Mouse (Mus musculus): ENCODE data around the gene Tspan33. TPM values are rescaled to one million over a fixed set of nuclear protein-coding genes. Genes with fewer than 3 reads are reported as not detected.

Tspan33 gene
- polyA plus RNA-seq, 1 experiment from 2014 or later, result 3.8 TPM

GRCm38 (mm10) chr6:29721890-29722289 lies 27.9 kb downstream of the Tspan33 start:
- Histone ChIP-seq H3K27me3 (0 out of 2 replicates have a peak, but pooled peaks cover 3% of the 10 kb centered on the region), H3K27ac (no peak overlapping the region), H3K36me3 (no peaks in the 10 kb centered on the region), H3K4me3 (no peak overlapping the region), H3K4me1 (replicated peaks) (peaks cover 16% of the 10 kb centered on the region), H3K9me3 (replicated peaks) (no peaks in the 10 kb centered on the region), H3K4me2 (no peak overlapping the region), H3K9ac (no peak overlapping the region)
- no peak for ATAC-seq (replicated peaks; ENCODE audit: insufficient number of reproducible peaks, insufficient read depth, low FRiP score, low read depth)
- 66% methylated on average over 2 of the region's 2 CpGs for WGBS

DNA sequence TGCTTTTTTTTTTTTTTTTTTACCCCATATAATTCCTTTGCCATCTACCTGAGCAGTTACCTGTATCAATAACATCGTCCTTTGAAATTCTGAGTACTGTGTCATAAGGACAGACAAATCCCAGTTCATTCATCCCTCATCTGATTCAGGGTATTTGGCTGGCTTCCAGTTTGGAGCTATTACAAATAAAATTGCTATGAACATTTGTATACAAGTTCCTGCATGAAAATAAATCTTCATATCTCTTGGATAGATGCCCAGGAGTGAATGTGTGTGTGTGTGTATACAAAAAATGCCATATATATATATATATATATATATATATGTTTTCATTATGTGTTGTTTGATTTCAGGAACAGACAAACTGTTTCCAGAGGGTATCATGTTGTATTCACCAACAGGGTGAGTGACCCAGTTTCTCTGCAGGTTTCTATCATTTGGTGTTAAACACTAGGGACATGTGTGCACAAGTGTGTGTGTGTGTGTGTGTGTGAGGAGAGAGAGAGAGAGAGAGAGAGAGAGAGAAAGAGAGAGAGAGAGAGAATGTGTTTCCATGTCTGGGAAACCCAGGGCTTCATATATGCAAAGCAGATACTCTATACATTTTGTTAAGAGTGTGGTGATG lies 32.7 kb downstream of the Tspan33 start:
- Histone ChIP-seq H3K4me1 (replicated peaks) (no peaks in the 10 kb centered on the region), H3K9me3 (replicated peaks) (no peaks in the 10 kb centered on the region), H3K27me3 (no peaks in the 10 kb centered on the region), H3K27ac (no peak overlapping the region), H3K4me3 (no peak overlapping the region), H3K9ac (no peak overlapping the region), H3K4me2 (no peak overlapping the region), H3K36me3 (no peaks in the 10 kb centered on the region)
- ATAC-seq (replicated peaks; ENCODE audit: insufficient number of reproducible peaks, insufficient read depth, low FRiP score, low read depth), result no peak
- 64% methylated on average over 1 of the region's 1 CpGs for WGBS

GRCm38 (mm10) chr6:29728035-29728434 lies 34.0 kb downstream of the Tspan33 start:
- Histone ChIP-seq H3K27ac (no peak overlapping the region), H3K36me3 (no peaks in the 10 kb centered on the region), H3K9me3 (replicated peaks) (no peaks in the 10 kb centered on the region), H3K9ac (no peak overlapping the region), H3K4me3 (no peak overlapping the region), H3K27me3 (no peaks in the 10 kb centered on the region), H3K4me1 (replicated peaks) (no peaks in the 10 kb centered on the region), H3K4me2 (no peak overlapping the region)
- WGBS, result 76% methylated on average over 3 of the region's 3 CpGs
- no peak for ATAC-seq (replicated peaks; ENCODE audit: insufficient number of reproducible peaks, insufficient read depth, low FRiP score, low read depth)

DNA sequence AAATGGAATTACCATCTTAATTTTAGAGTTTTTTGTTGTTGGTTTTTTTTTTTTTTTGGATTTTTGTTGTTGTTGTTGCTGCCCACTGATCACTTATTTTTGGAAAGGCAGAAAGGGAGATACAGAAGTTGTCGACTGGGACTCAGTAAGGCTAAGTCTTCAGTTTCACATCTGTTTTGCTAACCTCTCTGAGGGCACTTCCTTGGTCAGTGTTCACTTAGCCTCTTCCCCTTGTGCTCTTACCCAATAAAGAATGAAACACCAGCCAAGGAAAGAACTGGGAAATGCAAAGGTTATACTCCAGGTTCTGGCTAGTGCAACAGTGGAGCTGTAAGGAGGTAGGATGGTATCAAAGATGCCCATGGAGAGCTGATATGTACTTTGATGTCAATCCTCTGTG lies 35.5 kb downstream of the Tspan33 start:
- no peak for ATAC-seq (replicated peaks; ENCODE audit: insufficient number of reproducible peaks, insufficient read depth, low FRiP score, low read depth)

DNA sequence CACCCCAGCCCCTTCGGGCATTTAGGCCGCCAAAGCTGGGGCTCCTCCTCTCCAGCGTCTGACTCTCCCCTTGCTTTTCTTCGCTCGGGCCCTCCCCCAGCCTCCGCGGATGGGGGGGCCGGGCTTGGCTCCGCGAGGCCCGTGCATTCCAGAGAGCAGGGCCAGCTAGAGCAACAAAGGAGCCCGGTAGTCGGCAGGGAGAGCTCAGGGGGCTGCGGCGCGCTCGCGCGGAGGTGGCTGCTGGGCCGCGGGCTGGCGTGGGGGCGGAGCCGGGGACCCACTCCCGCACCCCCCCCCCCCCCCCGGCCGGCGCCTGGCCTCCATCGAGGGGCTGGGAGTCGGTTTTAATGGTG lies 41.3 kb downstream of the Tspan33 start, which contains the start of gene Smo:
TSS of gene Smo (plus strand) at position 168 of the 353 bp plus-strand sequence.
- peak within 1 kb of the TSS; percentile 79 for H3K4me2 ChIP-seq
- no peaks in the 10 kb centered on the region for H3K9me3 ChIP-seq (replicated peaks)
- peak within 1 kb of the TSS; percentile 92 for H3K4me3 ChIP-seq
- H3K9ac ChIP-seq, result peak within 1 kb of the TSS; percentile 97
- peaks cover 24% of the 10 kb centered on the region for H3K4me1 ChIP-seq (replicated peaks)
- H3K27ac ChIP-seq, result peak within 1 kb of the TSS; percentile 97
- ATAC-seq (replicated peaks; ENCODE audit: insufficient number of reproducible peaks, insufficient read depth, low FRiP score, low read depth), result peak; percentile 96
- WGBS, result 0% methylated on average over 23 of the region's 30 CpGs
- peaks cover 4% of the 10 kb centered on the region; the same call in 1 of the 2 replicates for H3K36me3 ChIP-seq
- H3K27me3 ChIP-seq, result no peaks in the 10 kb centered on the region

More for the DNA sequence above, 35.5 kb downstream of the Tspan33 start:
- no peaks in the 10 kb centered on the region for H3K4me1 ChIP-seq (replicated peaks)
- WGBS, result 74% methylated on average over 1 of the region's 1 CpGs
- no peaks in the 10 kb centered on the region for H3K36me3 ChIP-seq
- no peaks in the 10 kb centered on the region for H3K9me3 ChIP-seq (replicated peaks)
- no peak overlapping the region for H3K4me3 ChIP-seq
- H3K27ac ChIP-seq, result no peak overlapping the region
- H3K27me3 ChIP-seq, result no peaks in the 10 kb centered on the region
- H3K9ac ChIP-seq, result no peak overlapping the region
- no peak overlapping the region for H3K4me2 ChIP-seq

DNA sequence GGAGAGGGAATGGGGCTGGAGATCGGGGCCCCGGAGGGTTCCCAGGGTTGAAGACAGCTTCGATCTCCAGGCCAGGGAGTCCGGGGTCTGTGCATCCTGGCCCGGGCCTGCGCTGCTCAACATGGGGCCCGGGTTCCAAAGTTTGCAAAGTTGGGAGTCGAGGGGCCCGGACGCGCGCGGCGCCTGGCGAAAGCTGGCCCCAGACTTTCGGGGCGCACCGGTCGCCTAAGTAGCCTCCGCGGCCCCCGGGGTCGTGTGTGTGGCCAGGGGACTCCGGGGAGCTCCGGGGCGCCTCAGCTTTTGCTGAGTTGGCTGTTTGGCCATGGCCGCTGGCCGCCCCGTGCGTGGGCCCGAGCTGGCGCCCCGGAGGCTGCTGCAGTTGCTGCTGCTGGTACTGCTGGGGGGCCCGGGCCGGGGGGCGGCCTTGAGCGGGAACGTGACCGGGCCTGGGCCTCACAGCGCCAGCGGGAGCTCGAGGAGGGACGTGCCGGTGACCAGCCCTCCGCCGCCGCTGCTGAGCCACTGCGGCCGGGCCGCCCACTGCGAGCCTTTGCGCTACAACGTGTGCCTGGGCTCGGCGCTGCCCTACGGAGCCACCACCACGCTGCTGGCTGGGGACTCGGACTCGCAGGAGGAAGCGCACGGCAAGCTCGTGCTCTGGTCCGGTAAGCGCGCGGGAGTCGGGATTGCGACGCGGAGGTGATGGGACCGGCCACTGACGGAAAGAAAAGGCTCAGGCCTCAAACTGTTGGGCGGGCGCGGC lies 41.8 kb downstream of the Tspan33 start:
- under 1% methylated on average over 66 of the region's 75 CpGs for WGBS
- Histone ChIP-seq H3K4me2 (peak overlapping the region; percentile 79), H3K9ac (peak overlapping the region; percentile 97), H3K27ac (peak overlapping the region; percentile 97), H3K4me3 (peak overlapping the region; percentile 92), H3K4me1 (replicated peaks) (peaks cover 24% of the 10 kb centered on the region), H3K27me3 (no peaks in the 10 kb centered on the region), H3K9me3 (replicated peaks) (no peaks in the 10 kb centered on the region), H3K36me3 (peaks cover 4% of the 10 kb centered on the region; the same call in 1 of the 2 replicates)
- ATAC-seq (replicated peaks; ENCODE audit: insufficient number of reproducible peaks, insufficient read depth, low FRiP score, low read depth), result peak; percentile 72

DNA sequence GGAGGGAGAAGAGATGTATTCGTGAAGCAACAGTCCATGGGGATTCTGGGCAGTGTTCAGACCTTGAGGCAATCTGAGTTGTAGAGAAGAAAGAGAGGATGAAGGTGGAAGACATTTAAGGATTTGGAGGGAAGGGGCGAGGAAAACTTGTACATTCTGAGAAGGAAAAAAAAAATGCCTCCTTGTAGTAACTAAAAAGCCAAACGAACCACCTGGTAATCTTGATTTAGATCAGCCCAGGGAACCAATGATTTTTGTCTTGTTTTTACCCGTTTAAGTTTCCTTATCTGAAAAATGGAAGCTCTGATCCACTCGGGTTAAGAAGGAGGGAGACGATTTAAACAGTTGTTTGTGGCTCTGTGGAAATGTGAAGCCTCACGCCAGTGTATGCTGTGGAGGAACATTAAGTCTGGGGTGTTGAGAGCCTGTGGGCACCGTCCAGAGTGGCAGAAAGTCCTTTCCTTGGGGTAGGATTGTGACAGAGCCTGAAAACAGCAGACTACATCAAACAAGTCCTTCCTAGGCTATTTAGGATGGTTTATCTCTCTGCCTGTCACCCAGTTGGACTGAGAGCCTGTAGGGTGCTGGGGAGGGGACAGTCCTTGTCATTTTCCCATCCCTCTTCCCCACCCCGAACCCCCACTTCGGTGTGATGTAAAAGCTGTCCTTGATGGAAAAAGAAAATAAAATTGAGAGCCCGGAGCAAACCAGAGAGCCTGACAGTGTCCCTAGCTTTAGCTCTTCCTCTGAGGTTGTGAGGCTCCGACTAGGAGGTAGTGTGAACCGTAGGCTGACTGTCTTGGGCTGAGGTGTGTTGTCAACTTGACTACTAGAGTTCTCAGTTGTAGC lies 42.8 kb downstream of the Tspan33 start:
- peak overlapping the region; percentile 92 for H3K4me3 ChIP-seq
- H3K4me2 ChIP-seq, result peak overlapping the region; percentile 79
- no peak for ATAC-seq (replicated peaks; ENCODE audit: insufficient number of reproducible peaks, insufficient read depth, low FRiP score, low read depth)
- 10% methylated on average over 13 of the region's 13 CpGs for WGBS
- peaks cover 24% of the 10 kb centered on the region for H3K4me1 ChIP-seq (replicated peaks)
- H3K27me3 ChIP-seq, result no peaks in the 10 kb centered on the region
- H3K36me3 ChIP-seq, result peaks cover 4% of the 10 kb centered on the region; the same call in 1 of the 2 replicates
- H3K9me3 ChIP-seq (replicated peaks), result no peaks in the 10 kb centered on the region
- peak overlapping the region; percentile 97 for H3K27ac ChIP-seq
- peak overlapping the region; percentile 97 for H3K9ac ChIP-seq

DNA sequence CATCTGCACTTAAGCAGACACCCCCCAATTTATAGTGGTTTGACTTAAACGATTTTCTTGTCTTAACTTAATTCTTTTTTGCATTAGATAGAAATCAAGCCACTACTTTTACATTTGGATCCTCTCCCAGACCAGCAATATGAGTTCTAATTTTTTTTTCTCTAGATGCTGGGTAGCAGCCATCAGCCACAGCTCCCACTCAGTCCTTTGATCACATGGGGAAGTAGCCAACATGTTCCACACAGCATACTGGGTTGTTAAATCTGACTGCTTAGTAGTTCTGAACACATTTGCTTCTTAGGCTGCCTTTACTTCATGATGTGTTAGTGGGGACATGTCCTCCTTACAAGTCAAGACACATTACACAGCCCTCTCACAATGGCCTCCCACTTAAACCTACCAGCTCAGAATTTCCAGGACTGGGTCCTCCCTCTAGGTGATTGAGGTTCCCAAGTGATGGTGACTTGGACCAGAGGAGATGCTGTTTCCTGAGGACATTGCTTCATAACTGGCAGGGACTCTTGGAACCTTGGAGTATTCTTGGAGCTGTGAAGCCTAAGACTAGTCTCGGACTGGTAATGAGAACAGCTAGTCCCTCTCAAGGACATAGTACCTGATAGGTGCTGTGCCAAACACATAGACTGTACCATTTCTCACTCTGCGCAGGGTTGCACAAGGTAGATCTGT lies 57.6 kb downstream of the Tspan33 start:
- Histone ChIP-seq H3K27me3 (no peaks in the 10 kb centered on the region), H3K4me3 (no peak overlapping the region), H3K4me1 (replicated peaks) (0 out of 2 replicates have a peak, but pooled peaks cover 2% of the 10 kb centered on the region), H3K4me2 (no peak overlapping the region), H3K36me3 (peaks cover 10% of the 10 kb centered on the region; the same call in 1 of the 2 replicates), H3K9me3 (replicated peaks) (peaks cover 3% of the 10 kb centered on the region; the same call in 1 of the 2 replicates), H3K9ac (no peak overlapping the region), H3K27ac (no peak overlapping the region)
- no peak for ATAC-seq (replicated peaks; ENCODE audit: insufficient number of reproducible peaks, insufficient read depth, low FRiP score, low read depth)
- WGBS, result 77% methylated on average over 3 of the region's 3 CpGs

DNA sequence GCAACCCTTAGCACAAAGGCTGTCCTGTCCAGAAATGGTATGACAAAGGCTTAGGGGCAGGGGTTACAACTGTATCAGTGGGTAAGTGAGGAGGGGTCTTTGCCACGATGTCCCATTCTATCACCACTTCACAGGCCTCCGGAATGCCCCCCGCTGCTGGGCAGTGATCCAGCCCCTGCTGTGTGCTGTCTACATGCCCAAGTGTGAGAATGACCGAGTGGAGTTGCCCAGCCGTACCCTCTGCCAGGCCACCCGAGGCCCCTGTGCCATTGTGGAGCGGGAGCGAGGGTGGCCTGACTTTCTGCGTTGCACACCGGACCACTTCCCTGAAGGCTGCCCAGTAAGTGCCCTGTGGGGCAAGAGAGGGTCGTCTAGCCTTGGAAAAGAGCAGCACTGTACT lies 59.3 kb downstream of the Tspan33 start:
- no peak for ATAC-seq (replicated peaks; ENCODE audit: insufficient number of reproducible peaks, insufficient read depth, low FRiP score, low read depth)
- Histone ChIP-seq H3K27me3 (no peaks in the 10 kb centered on the region), H3K4me3 (no peak overlapping the region), H3K4me1 (replicated peaks) (0 out of 2 replicates have a peak, but pooled peaks cover 2% of the 10 kb centered on the region), H3K36me3 (peaks cover 16% of the 10 kb centered on the region; the same call in 1 of the 2 replicates), H3K4me2 (no peak overlapping the region), H3K9me3 (replicated peaks) (peaks cover under 1% of the 10 kb centered on the region; the same call in 1 of the 2 replicates), H3K9ac (no peak overlapping the region), H3K27ac (no peak overlapping the region)
- WGBS, result 82% methylated on average over 11 of the region's 11 CpGs

- 83% methylated on average over 5 of the region's 5 CpGs for WGBS
Measured at GRCm38 (mm10) chr6:29756001-29756400, 62.0 kb downstream of the Tspan33 start.

More at GRCm38 (mm10) chr6:29756001-29756400, 62.0 kb downstream of the Tspan33 start:
- Histone ChIP-seq H3K27ac (no peak overlapping the region), H3K4me3 (no peak overlapping the region), H3K27me3 (no peaks in the 10 kb centered on the region), H3K4me1 (replicated peaks) (0 out of 2 replicates have a peak, but pooled peaks cover 2% of the 10 kb centered on the region), H3K4me2 (no peak overlapping the region), H3K9me3 (replicated peaks) (no peaks in the 10 kb centered on the region), H3K36me3 (peaks cover 29% of the 10 kb centered on the region; the same call in 1 of the 2 replicates), H3K9ac (no peak overlapping the region)
- no peak for ATAC-seq (replicated peaks; ENCODE audit: insufficient number of reproducible peaks, insufficient read depth, low FRiP score, low read depth)

Measured in heart, embryonic 15.5 days (tissue).